Mouse (Mus musculus): ENCODE results near the gene Grid1. TPM values are rescaled to one million over a fixed set of nuclear protein-coding genes. Genes with fewer than 3 reads are reported as not detected.

Gene Grid1
- total and polyA plus RNA-seq, 2 experiments, result 0.46 to 0.55 TPM

- no peak for DNase-seq (ENCODE audit: extremely low read depth, low read depth, low spot score)
- H3K4me3 ChIP-seq (ENCODE audit: insufficient read depth, low read depth, low read length), result no peak overlapping the region
- H3K9ac ChIP-seq (ENCODE audit: low read depth, low read length), result no peak overlapping the region
- no peak overlapping the region for H3K27ac ChIP-seq (replicated peaks; ENCODE audit: insufficient read depth, low read depth, low read length)
- TF ChIP-seq POLR2A (IDR thresholded peaks at IDR 0.05; ENCODE audit: extremely low read depth, insufficient read depth, low read length) (no peak), CTCF (IDR thresholded peaks at IDR 0.05; ENCODE audit: low read depth, low read length) (0 out of 2 replicates have a peak, but pooled peaks have one; percentile 26)
- H3K27me3 ChIP-seq (ENCODE audit: control insufficient read depth, insufficient read depth, low read length), result peaks cover 23% of the 10 kb centered on the region
- no peaks in the 10 kb centered on the region for H3K79me2 ChIP-seq (ENCODE audit: control insufficient read depth, insufficient read depth, low read length)
- H3K36me3 ChIP-seq (ENCODE audit: control insufficient read depth, insufficient read depth, low read length), result no peaks in the 10 kb centered on the region
- WGBS, result 6% methylated on average over 17 of the region's 17 CpGs
- H3K4me1 ChIP-seq (ENCODE audit: control insufficient read depth, insufficient read depth, low read length), result no peaks in the 10 kb centered on the region
Measured at GRCm38 (mm10) chr14:34823136-34823535, 3.2 kb downstream of the Grid1 start.

GRCm38 (mm10) chr14:34824186-34824585 is 4.3 kb downstream of the Grid1 start:
- H3K4me3 ChIP-seq (ENCODE audit: insufficient read depth, low read depth, low read length), result no peak overlapping the region
- DNase-seq (ENCODE audit: extremely low read depth, low read depth, low spot score), result no peak
- H3K27ac ChIP-seq (replicated peaks; ENCODE audit: insufficient read depth, low read depth, low read length), result no peak overlapping the region
- no peaks in the 10 kb centered on the region for H3K36me3 ChIP-seq (ENCODE audit: control insufficient read depth, insufficient read depth, low read length)
- H3K27me3 ChIP-seq (ENCODE audit: control insufficient read depth, insufficient read depth, low read length), result peaks cover 19% of the 10 kb centered on the region
- H3K4me1 ChIP-seq (ENCODE audit: control insufficient read depth, insufficient read depth, low read length), result no peaks in the 10 kb centered on the region
- no peak overlapping the region for H3K9ac ChIP-seq (ENCODE audit: low read depth, low read length)
- no peak for TF ChIP-seq POLR2A (IDR thresholded peaks at IDR 0.05; ENCODE audit: extremely low read depth, insufficient read depth, low read length)
- TF ChIP-seq CTCF (IDR thresholded peaks at IDR 0.05; ENCODE audit: low read depth, low read length), result no peak
- 69% methylated on average over 3 of the region's 3 CpGs for WGBS
- no peaks in the 10 kb centered on the region for H3K79me2 ChIP-seq (ENCODE audit: control insufficient read depth, insufficient read depth, low read length)

- no peaks in the 10 kb centered on the region for H3K79me2 ChIP-seq (ENCODE audit: control insufficient read depth, insufficient read depth, low read length)
- no peaks in the 10 kb centered on the region for H3K4me1 ChIP-seq (ENCODE audit: control insufficient read depth, insufficient read depth, low read length)
- no peak for DNase-seq (ENCODE audit: extremely low read depth, low read depth, low spot score)
- H3K27ac ChIP-seq (replicated peaks; ENCODE audit: insufficient read depth, low read depth, low read length), result no peak overlapping the region
- no peak overlapping the region for H3K9ac ChIP-seq (ENCODE audit: low read depth, low read length)
- H3K27me3 ChIP-seq (ENCODE audit: control insufficient read depth, insufficient read depth, low read length), result peaks cover 8% of the 10 kb centered on the region; the same call in 1 of the 2 replicates
- H3K36me3 ChIP-seq (ENCODE audit: control insufficient read depth, insufficient read depth, low read length), result no peaks in the 10 kb centered on the region
- 54% methylated on average over 3 of the region's 3 CpGs for WGBS
- no peak for TF ChIP-seq POLR2A (IDR thresholded peaks at IDR 0.05; ENCODE audit: extremely low read depth, insufficient read depth, low read length)
- TF ChIP-seq CTCF (IDR thresholded peaks at IDR 0.05; ENCODE audit: low read depth, low read length), result no peak
- H3K4me3 ChIP-seq (ENCODE audit: insufficient read depth, low read depth, low read length), result no peak overlapping the region
Measured at GRCm38 (mm10) chr14:34825902-34826301, 6.0 kb downstream of the Grid1 start.

GRCm38 (mm10) chr14:34829831-34830230 is 9.9 kb downstream of the Grid1 start:
- DNase-seq (ENCODE audit: extremely low read depth, low read depth, low spot score), result no peak
- H3K36me3 ChIP-seq (ENCODE audit: control insufficient read depth, insufficient read depth, low read length), result no peaks in the 10 kb centered on the region
- 59% methylated on average over 6 of the region's 6 CpGs for WGBS
- no peaks in the 10 kb centered on the region for H3K79me2 ChIP-seq (ENCODE audit: control insufficient read depth, insufficient read depth, low read length)
- H3K27me3 ChIP-seq (ENCODE audit: control insufficient read depth, insufficient read depth, low read length), result no peaks in the 10 kb centered on the region
- H3K9ac ChIP-seq (ENCODE audit: low read depth, low read length), result no peak overlapping the region
- no peaks in the 10 kb centered on the region for H3K4me1 ChIP-seq (ENCODE audit: control insufficient read depth, insufficient read depth, low read length)
- H3K4me3 ChIP-seq (ENCODE audit: insufficient read depth, low read depth, low read length), result no peak overlapping the region
- H3K27ac ChIP-seq (replicated peaks; ENCODE audit: insufficient read depth, low read depth, low read length), result no peak overlapping the region
- TF ChIP-seq POLR2A (IDR thresholded peaks at IDR 0.05; ENCODE audit: extremely low read depth, insufficient read depth, low read length) (no peak), CTCF (IDR thresholded peaks at IDR 0.05; ENCODE audit: low read depth, low read length) (no peak)

- WGBS, result 73% methylated on average over 3 of the region's 3 CpGs
- Histone ChIP-seq H3K27me3 (ENCODE audit: control insufficient read depth, insufficient read depth, low read length) (no peaks in the 10 kb centered on the region), H3K36me3 (ENCODE audit: control insufficient read depth, insufficient read depth, low read length) (no peaks in the 10 kb centered on the region), H3K27ac (replicated peaks; ENCODE audit: insufficient read depth, low read depth, low read length) (no peak overlapping the region), H3K4me3 (ENCODE audit: insufficient read depth, low read depth, low read length) (no peak overlapping the region), H3K79me2 (ENCODE audit: control insufficient read depth, insufficient read depth, low read length) (no peaks in the 10 kb centered on the region), H3K9ac (ENCODE audit: low read depth, low read length) (no peak overlapping the region), H3K4me1 (ENCODE audit: control insufficient read depth, insufficient read depth, low read length) (no peaks in the 10 kb centered on the region)
- DNase-seq (ENCODE audit: extremely low read depth, low read depth, low spot score), result no peak
- TF ChIP-seq POLR2A (IDR thresholded peaks at IDR 0.05; ENCODE audit: extremely low read depth, insufficient read depth, low read length) (no peak), CTCF (IDR thresholded peaks at IDR 0.05; ENCODE audit: low read depth, low read length) (no peak)
Measured at GRCm38 (mm10) chr14:34837145-34837544, 17.2 kb downstream of the Grid1 start.

- WGBS, result 54% methylated on average over 6 of the region's 6 CpGs
- H3K27me3 ChIP-seq (ENCODE audit: control insufficient read depth, insufficient read depth, low read length), result no peaks in the 10 kb centered on the region
- H3K27ac ChIP-seq (replicated peaks; ENCODE audit: insufficient read depth, low read depth, low read length), result no peak overlapping the region
- no peak overlapping the region for H3K4me3 ChIP-seq (ENCODE audit: insufficient read depth, low read depth, low read length)
- H3K4me1 ChIP-seq (ENCODE audit: control insufficient read depth, insufficient read depth, low read length), result no peaks in the 10 kb centered on the region
- no peak overlapping the region for H3K9ac ChIP-seq (ENCODE audit: low read depth, low read length)
- no peaks in the 10 kb centered on the region for H3K79me2 ChIP-seq (ENCODE audit: control insufficient read depth, insufficient read depth, low read length)
- TF ChIP-seq CTCF (IDR thresholded peaks at IDR 0.05; ENCODE audit: low read depth, low read length), result no peak
- TF ChIP-seq POLR2A (IDR thresholded peaks at IDR 0.05; ENCODE audit: extremely low read depth, insufficient read depth, low read length), result no peak
- no peaks in the 10 kb centered on the region for H3K36me3 ChIP-seq (ENCODE audit: control insufficient read depth, insufficient read depth, low read length)
- no peak for DNase-seq (ENCODE audit: extremely low read depth, low read depth, low spot score)
Measured at GRCm38 (mm10) chr14:34838999-34839398, 19.1 kb downstream of the Grid1 start.
